19 mouse cellular contexts compared by ENCODE assay signal in genomic region chr5:22160935-22161334, GRCm38 (mm10).
A peak's percentile ranks its signal among the peaks of the same experiment; 100 is the strongest.
DNase-seq lines count a peak whose midpoint lies in the region; ATAC-seq and TF ChIP-seq lines count a peak whose summit lies in the region.
"Had no signal": no experiment of that assay in that cellular context is flagged by ENCODE, and none has a peak within 500 bp of the region (broad histone marks: within the 10 kb centered on the region; RNA-seq: fewer than 3 reads in every experiment).

No protein-coding gene starts in this region.

- WGBS in heart, embryonic 13.5 days: 14% methylated on average over 2 of the region's 2 CpGs
- 12% methylated on average over 2 of the region's 2 CpGs for WGBS in kidney, postnatal 0 days

- no peaks in the 10 kb centered on the region for H3K9me3 ChIP-seq in heart, embryonic 13.5 days
- no peaks in the 10 kb centered on the region for H3K9me3 ChIP-seq in kidney, postnatal 0 days (replicated peaks; ENCODE audit: low read length)
- H3K9me3 ChIP-seq: hindbrain, embryonic 10.5 days; liver, embryonic 13.5 days; neural tube, embryonic 13.5 days had no signal

- TF ChIP-seq CTCF in kidney, postnatal 0 days (IDR thresholded peaks at IDR 0.05; ENCODE audit: low read depth): no peak

- DNase-seq in heart, adult 8-10 months (ENCODE audit: low spot score): no peak
- DNase-seq in kidney, postnatal 0 days (ENCODE audit: low spot score): peak; percentile 75
- no peak for DNase-seq in kidney, adult 9 months
- DNase-seq in embryo, embryonic 11.5 days (ENCODE audit: low read depth, low spot score): peak; percentile 24
- DNase-seq in mesoderm, embryonic 11.5 days (ENCODE audit: low read depth, low spot score): peak; percentile 61
- no peak for DNase-seq in c-Kit-positive CD71-positive TER-119-positive erythroid progenitor cells, embryonic 14.5 days (ENCODE audit: low spot score)
- DNase-seq: cerebellum, adult 11 months; cerebellum, postnatal 36 days; forebrain, postnatal 0 days; kidney, adult 2 months; liver, embryonic 13.5 days; lung, postnatal 4 days; right cerebral cortex, postnatal 4 days; thymus, postnatal 14 days had no signal

- no peak overlapping the region for H3K4me2 ChIP-seq in heart, embryonic 13.5 days
- no peak overlapping the region for H3K4me2 ChIP-seq in kidney, postnatal 0 days (ENCODE audit: low read length)
- H3K4me2 ChIP-seq: liver, embryonic 13.5 days; midbrain, embryonic 11.5 days; neural tube, embryonic 13.5 days had no signal

- no peaks in the 10 kb centered on the region for H3K36me3 ChIP-seq in heart, embryonic 13.5 days
- no peaks in the 10 kb centered on the region for H3K36me3 ChIP-seq in kidney, postnatal 0 days (ENCODE audit: insufficient read depth, low read length)
- H3K36me3 ChIP-seq: hindbrain, embryonic 10.5 days; liver, embryonic 13.5 days; neural tube, embryonic 13.5 days had no signal

- ATAC-seq in heart, embryonic 13.5 days (ENCODE audit: extremely low read depth, insufficient number of reproducible peaks, low FRiP score, low TSS enrichment): no peak
- peak; percentile 73 for ATAC-seq in kidney, postnatal 0 days (replicated peaks; ENCODE audit: low FRiP score, low read depth)
- ATAC-seq: forebrain, postnatal 0 days had no signal

- no peak overlapping the region for H3K9ac ChIP-seq in heart, embryonic 13.5 days
- H3K9ac ChIP-seq in kidney, postnatal 0 days (ENCODE audit: low read depth, low read length): no peak overlapping the region
- H3K9ac ChIP-seq: forebrain, postnatal 0 days; liver, embryonic 13.5 days; neural tube, embryonic 13.5 days had no signal

- no peak overlapping the region for H3K4me3 ChIP-seq in heart, embryonic 13.5 days
- no peak overlapping the region for H3K4me3 ChIP-seq in kidney, postnatal 0 days (replicated peaks; ENCODE audit: low read depth, low read length)
- H3K4me3 ChIP-seq: hindbrain, embryonic 10.5 days; left cerebral cortex, adult 2 months; liver, embryonic 13.5 days; neural tube, embryonic 13.5 days had no signal

- peaks cover 22% of the 10 kb centered on the region for H3K4me1 ChIP-seq in heart, embryonic 13.5 days
- no peaks in the 10 kb centered on the region for H3K4me1 ChIP-seq in kidney, postnatal 0 days (replicated peaks; ENCODE audit: insufficient read depth, low read length)
- H3K4me1 ChIP-seq: liver, embryonic 13.5 days had no signal

- no peaks in the 10 kb centered on the region for H3K27me3 ChIP-seq in heart, embryonic 13.5 days (replicated peaks)
- no peaks in the 10 kb centered on the region for H3K27me3 ChIP-seq in kidney, postnatal 0 days (ENCODE audit: insufficient read depth, low read length)
- H3K27me3 ChIP-seq: liver, embryonic 13.5 days; neural tube, embryonic 13.5 days had no signal

- peak overlapping the region; percentile 20; the same call in 1 of the 2 replicates for H3K27ac ChIP-seq in heart, embryonic 13.5 days (replicated peaks)
- H3K27ac ChIP-seq in kidney, postnatal 0 days: no peak overlapping the region
- H3K27ac ChIP-seq: hindbrain, embryonic 10.5 days; left cerebral cortex, adult 2 months; liver, embryonic 13.5 days; neural tube, embryonic 13.5 days had no signal

Comparison
In these comparisons a context has a peak if more than half of its experiments do, and no peak if none do; other contexts are left out.
1. DNase-seq: peak in kidney, postnatal 0 days (single experiment), embryo, embryonic 11.5 days (single experiment) and mesoderm, embryonic 11.5 days (single experiment); none in heart, adult 8-10 months (single experiment), kidney, adult 9 months (single experiment) and c-Kit-positive CD71-positive TER-119-positive erythroid progenitor cells, embryonic 14.5 days (single experiment).